Comparison of ENCODE assay signal across 12 mouse cellular contexts in genomic region chr10:70138150-70138549, GRCm38 (mm10). TPM values are rescaled to one million over a fixed set of nuclear protein-coding genes. Genes with fewer than 3 reads are reported as not detected.
A peak's percentile ranks its signal among the peaks of the same experiment; 100 is the strongest.
DNase-seq lines count a peak whose midpoint lies in the region; ATAC-seq and TF ChIP-seq lines count a peak whose summit lies in the region.
"Had no signal": no experiment of that assay in that cellular context is flagged by ENCODE, and none has a peak within 500 bp of the region (broad histone marks: within the 10 kb centered on the region; RNA-seq: fewer than 3 reads in every experiment).

No protein-coding gene starts in this region.

- no peak for DNase-seq in lung, postnatal 0 days (ENCODE audit: low spot score)
- DNase-seq in lung, postnatal 14 days, result no peak
- peak; percentile 18 for DNase-seq in WW6 (ENCODE audit: low read depth, low spot score)
- DNase-seq in liver, result peak; percentile 94
- DNase-seq in layer of hippocampus, postnatal 25 days (ENCODE audit: extremely low spot score in 1 of 2, low spot score in 1 of 2), result no peak
- DNase-seq in urinary bladder, postnatal 25 days (ENCODE audit: low spot score), result no peak
- DNase-seq: gastrocnemius, postnatal 14 days; right cerebral cortex, postnatal 14 days; thymus, postnatal 36 days had no signal

- no peak overlapping the region for H3K9ac ChIP-seq in lung, postnatal 0 days (replicated peaks; ENCODE audit: low read depth)
- no peak overlapping the region for H3K9ac ChIP-seq in stomach, embryonic 14.5 days (replicated peaks; ENCODE audit: low read depth, low read length)
- H3K9ac ChIP-seq: embryonic facial prominence, embryonic 12.5 days; limb, embryonic 15.5 days had no signal

- ATAC-seq in lung, postnatal 0 days, result peak; percentile 50; the same call in 1 of the 2 replicates
- ATAC-seq in stomach, embryonic 14.5 days (ENCODE audit: insufficient number of reproducible peaks, insufficient read depth, low FRiP score, low read depth), result peak; percentile 46; the same call in 1 of the 2 replicates

- H3K27ac ChIP-seq in lung, postnatal 0 days (ENCODE audit: low read length), result no peak overlapping the region
- no peak overlapping the region for H3K27ac ChIP-seq in stomach, embryonic 14.5 days (ENCODE audit: low read length)
- H3K27ac ChIP-seq: embryonic facial prominence, embryonic 12.5 days; limb, embryonic 15.5 days had no signal

- no peaks in the 10 kb centered on the region for H3K9me3 ChIP-seq in lung, postnatal 0 days (ENCODE audit: low read length)
- H3K9me3 ChIP-seq in stomach, embryonic 14.5 days (ENCODE audit: control insufficient read depth, low read depth, low read length), result no peaks in the 10 kb centered on the region
- H3K9me3 ChIP-seq: embryonic facial prominence, embryonic 12.5 days; limb, embryonic 15.5 days had no signal

- H3K4me3 ChIP-seq in lung, postnatal 0 days (ENCODE audit: low read depth, low read length), result no peak overlapping the region
- H3K4me3 ChIP-seq in stomach, embryonic 14.5 days (ENCODE audit: low read depth, low read length), result no peak overlapping the region
- H3K4me3 ChIP-seq: embryonic facial prominence, embryonic 12.5 days; limb, embryonic 15.5 days had no signal

- H3K27me3 ChIP-seq in lung, postnatal 0 days (replicated peaks; ENCODE audit: insufficient read depth, low read length), result no peaks in the 10 kb centered on the region
- H3K27me3 ChIP-seq in stomach, embryonic 14.5 days (ENCODE audit: control insufficient read depth, insufficient read depth, low read length), result no peaks in the 10 kb centered on the region
- H3K27me3 ChIP-seq: embryonic facial prominence, embryonic 12.5 days; limb, embryonic 15.5 days had no signal

- H3K4me2 ChIP-seq in lung, postnatal 0 days (replicated peaks; ENCODE audit: low read depth, low read length), result no peak overlapping the region
- H3K4me2 ChIP-seq in stomach, embryonic 14.5 days (replicated peaks; ENCODE audit: low read depth, low read length), result no peak overlapping the region
- H3K4me2 ChIP-seq: embryonic facial prominence, embryonic 12.5 days; limb, embryonic 15.5 days had no signal

- H3K36me3 ChIP-seq in lung, postnatal 0 days (ENCODE audit: insufficient read depth, low read length), result no peaks in the 10 kb centered on the region
- H3K36me3 ChIP-seq in stomach, embryonic 14.5 days (ENCODE audit: control insufficient read depth, insufficient read depth, low read length), result peaks cover 7% of the 10 kb centered on the region; the same call in 1 of the 2 replicates

- 57% methylated on average over 8 of the region's 8 CpGs for WGBS in lung, postnatal 0 days
- 64% methylated on average over 8 of the region's 8 CpGs for WGBS in stomach, embryonic 14.5 days

- no peak for TF ChIP-seq CTCF in lung, postnatal 0 days (IDR thresholded peaks at IDR 0.05)

- peaks cover 4% of the 10 kb centered on the region; the same call in 1 of the 2 replicates for H3K4me1 ChIP-seq in lung, postnatal 0 days (ENCODE audit: insufficient read depth, low read depth, low read length)
- H3K4me1 ChIP-seq in stomach, embryonic 14.5 days (ENCODE audit: control insufficient read depth, insufficient read depth, low read length), result peaks cover 10% of the 10 kb centered on the region; the same call in 1 of the 2 replicates

- TF ChIP-seq EP300 in lung, postnatal 0 days (IDR thresholded peaks at IDR 0.05), result no peak

RNA-seq across cellular contexts. Expression of gene Ccdc6, which starts 41.2 kb away (rescaled TPM):
- polyA plus RNA-seq in lung, postnatal 0 days (2015; fragmentation: Nextera tagmentation; extraction: Ambion mirVana), result 10.7 and 11.3 TPM in 2 replicates
- 25.1 and 27.2 TPM in 2 replicates for polyA plus RNA-seq in stomach, embryonic 14.5 days (2014; fragmentation: Nextera tagmentation; extraction: Ambion mirVana)
- total RNA-seq in layer of hippocampus, postnatal 25 days (2021), result 10 to 100 TPM; 56.9 to 62.9 TPM

Comparison
In these comparisons a context has a peak if more than half of its experiments do, and no peak if none do; other contexts are left out.
1. DNase-seq: peak in WW6 (single experiment) and liver (single experiment); none in lung, postnatal 0 days (single experiment), lung, postnatal 14 days (single experiment), layer of hippocampus, postnatal 25 days (0 of 2) and urinary bladder, postnatal 25 days (single experiment).